Mouse (Mus musculus) retina, embryonic 14.5 days (tissue): ENCODE measurements at regions not wholly inside any gene's neighbourhood (a gene's known extent, or its start where the extent isn't known, plus 50 kb on each side); places are given as distances from the start of the nearest gene placed in this dataset.
A peak's percentile ranks its signal among the peaks of the same experiment; 100 is the strongest.
"Not testable (repeated sequence)": the region's sequence is repeated elsewhere in the genome, so short reads cannot be mapped to it uniquely, and the experiment has no call there.

Source experiments
- DNase-seq: peaks from one replicate; pipeline ENCODE4 v3.0.0-alpha.2; 2015; ENCODE audit warnings: low spot score

- DNase-seq: peak; percentile 23
Observed at GRCm38 (mm10) chr6:59102090-59102489, 77.7 kb upstream of the Fam13a start.

- peak; percentile 38 for DNase-seq
Observed at GRCm38 (mm10) chr6:59103936-59104335, 79.6 kb upstream of the Fam13a start.

DNA sequence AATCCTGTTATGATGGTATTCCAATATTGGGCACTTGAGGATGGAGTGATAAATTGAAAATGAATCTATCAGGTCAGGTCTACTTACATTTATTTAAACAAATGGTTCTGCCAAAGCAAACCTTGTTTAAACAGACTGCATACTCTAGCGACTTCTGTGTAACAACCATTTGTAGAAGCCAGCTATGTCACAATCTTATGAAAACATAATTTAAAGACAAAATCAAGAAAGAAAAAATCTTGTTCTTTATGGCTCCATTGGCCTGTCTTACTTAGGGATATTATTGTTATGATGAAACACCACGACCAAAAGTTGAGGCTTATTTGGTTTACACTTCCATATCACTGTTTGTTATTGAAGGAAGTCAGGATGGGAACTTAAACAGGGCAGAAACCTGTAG is 80.1 kb upstream of the Fam13a start:
- DNase-seq: no peak

- no peak for DNase-seq
Observed at GRCm38 (mm10) chr6:59108102-59108501, 83.8 kb upstream of the Fam13a start.

DNA sequence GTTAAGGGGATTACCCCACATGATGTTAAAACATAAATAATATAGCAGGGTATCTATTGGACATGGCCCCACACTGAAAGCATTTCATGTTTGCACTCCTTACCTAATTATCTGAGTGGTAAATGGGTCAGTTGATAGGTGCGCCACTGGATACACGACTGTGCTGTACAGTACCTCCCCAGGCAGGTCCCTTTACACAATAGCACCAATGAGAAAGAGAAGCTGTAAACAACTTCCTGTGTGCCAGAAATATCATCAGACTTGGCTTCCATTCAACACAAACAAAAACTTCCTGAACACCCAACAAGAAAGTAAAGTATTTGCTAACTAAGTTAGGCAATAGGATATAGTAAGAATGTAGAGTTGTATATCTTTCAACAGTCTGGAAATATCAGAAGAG is 76.3 kb upstream of the Tigd2 start:
- no peak for DNase-seq

- DNase-seq: not testable (repeated sequence)
Observed at GRCm38 (mm10) chr6:59133800-59134199, 74.9 kb upstream of the Tigd2 start.

- DNase-seq: no peak
Observed at GRCm38 (mm10) chr6:59139702-59140101, 69.0 kb upstream of the Tigd2 start.

DNA sequence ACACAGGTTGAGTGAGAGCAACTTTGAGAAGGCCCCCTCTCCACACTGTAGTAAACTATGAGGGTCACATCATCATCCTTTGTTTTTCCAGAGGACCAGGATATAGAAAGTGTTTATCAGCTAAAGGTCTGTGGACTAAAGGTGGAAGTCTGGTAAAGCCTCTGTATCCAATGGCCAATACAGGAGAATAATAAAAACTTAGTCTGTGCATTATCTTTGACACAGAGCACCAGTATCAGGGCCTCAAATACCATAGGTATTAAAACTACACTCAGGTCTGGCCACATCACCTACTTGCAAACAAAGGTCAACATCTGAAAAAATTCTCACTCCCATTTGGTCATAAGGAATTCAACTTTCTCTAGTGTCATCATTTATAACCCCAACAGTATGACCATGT is 66.6 kb upstream of the Tigd2 start:
- no peak for DNase-seq

GRCm38 (mm10) chr6:59147421-59147820 is 61.2 kb upstream of the Tigd2 start:
- DNase-seq: peak; percentile 23

DNA sequence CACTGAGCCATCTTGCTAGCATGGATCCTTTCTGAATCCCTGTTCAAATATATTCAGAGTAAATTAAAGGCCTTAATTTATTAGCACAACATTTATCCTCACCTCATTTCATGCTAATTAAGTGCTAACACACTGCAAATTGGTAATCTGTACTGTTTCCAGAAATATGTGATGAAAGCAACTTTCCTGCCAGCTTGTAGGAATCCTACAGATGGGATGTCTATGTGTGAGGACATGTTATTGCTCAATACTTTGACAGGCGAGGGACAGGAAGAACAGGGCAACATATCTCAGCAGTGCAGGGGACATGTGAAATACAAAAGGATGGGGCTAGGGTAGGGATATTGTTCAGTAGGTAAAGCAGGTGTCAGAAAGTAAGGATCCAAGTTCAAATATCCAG is 53.0 kb upstream of the Tigd2 start:
- no peak for DNase-seq
